Mouse (Mus musculus) small intestine, adult 2 months (tissue): ENCODE measurements around the gene Zfp90. TPM values are rescaled to one million over a fixed set of nuclear protein-coding genes. Genes with fewer than 3 reads are reported as not detected.

Experiments
- H3K27ac ChIP-seq: fragments of 200-500 bp; 2 replicates; pipeline ENCODE4 v1.5.1; 2012; ENCODE audit warnings: low read depth, low read length, control low read depth, inconsistent platforms; ENCODE audit not compliant: insufficient read depth
- H3K27me3 ChIP-seq: fragments of 200-500 bp; 2 replicates; pipeline ENCODE4 v1.6.1; 2012; ENCODE audit warnings: mild to moderate bottlenecking, moderate library complexity, low read length, inconsistent platforms; ENCODE audit not compliant: control insufficient read depth, insufficient read depth
- H3K36me3 ChIP-seq: fragments of 200-500 bp; 2 replicates; pipeline ENCODE4 v1.6.1; 2012; ENCODE audit warnings: mild to moderate bottlenecking, low read length, control low read depth, inconsistent platforms; ENCODE audit not compliant: control insufficient read depth, insufficient read depth
- H3K4me1 ChIP-seq: fragments of 200-500 bp; 2 replicates; pipeline ENCODE4 v1.6.1; 2012; ENCODE audit warnings: low read length, inconsistent platforms, mixed read lengths; ENCODE audit not compliant: control insufficient read depth, insufficient read depth, insufficient read length
- H3K4me3 ChIP-seq: fragments of 200-500 bp; 2 replicates; pipeline ENCODE4 v1.5.1; 2012; ENCODE audit warnings: low read depth, mild to moderate bottlenecking, control low read depth, inconsistent platforms, low read length, moderate library complexity
- CTCF ChIP-seq: fragments of 200-500 bp; IDR thresholded peaks from 2 replicates; pipeline ENCODE4 v1.5.1; 2012; ENCODE audit warnings: low read depth, mild to moderate bottlenecking, control low read depth, inconsistent platforms, low read length, moderate library complexity, mixed read lengths; ENCODE audit not compliant: insufficient replicate concordance, insufficient read length; ENCODE audit errors: extremely low read depth
- POLR2A ChIP-seq: fragments of 200-500 bp; IDR thresholded peaks from 2 replicates; pipeline ENCODE4 v1.6.1; 2012; ENCODE audit warnings: low read depth, mild to moderate bottlenecking, control low read depth, inconsistent platforms, low read length, moderate library complexity
- WGBS: fragments of 180-500 bp; shearing (Covaris S2); methylation state at CpG from one replicate; pipeline ENCODE4 v1.1.7; 2018; 5-methylcytosine and 5-hydroxymethylcytosine counted together
- polyA plus RNA-seq: library from polyadenylated mRNA; depleted of rRNA; stranded (reverse); fragments of >200 nt; gene quantifications from 2 replicates; pipeline ENCODE4 v1.2.3, GENCODE M21; 2012

Gene Zfp90
- polyA plus RNA-seq, 1 experiment, result 0.70 TPM

DNA sequence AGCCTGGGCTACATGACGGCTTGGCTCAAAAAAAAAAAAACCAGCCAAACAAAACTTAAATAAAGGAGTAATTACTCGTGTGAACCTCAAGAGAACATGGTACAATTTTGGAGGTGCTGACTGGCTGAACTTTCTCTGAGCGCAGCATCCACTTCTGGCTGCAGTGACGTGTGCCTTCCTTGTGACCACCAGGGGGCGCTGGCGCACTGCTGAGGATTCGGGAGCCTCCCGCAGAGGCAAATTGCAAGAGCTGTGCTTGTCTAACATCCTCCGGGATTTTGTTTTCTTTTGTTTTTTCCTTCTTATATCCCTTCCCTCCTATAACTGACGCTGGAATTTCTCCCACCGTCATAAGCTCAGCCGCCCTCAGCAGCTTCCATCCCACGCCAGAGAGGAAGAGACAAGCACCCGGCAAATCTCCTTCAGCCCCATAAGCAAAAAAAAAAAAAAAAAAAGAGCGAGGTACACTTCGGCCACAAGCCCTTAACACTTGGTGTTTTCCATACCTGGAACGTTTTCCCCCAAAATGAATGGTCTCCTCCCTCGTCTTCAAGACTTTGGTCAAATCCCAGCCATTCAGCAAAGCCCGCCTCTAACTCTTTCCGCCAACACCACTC, 17.9 kb downstream of the Zfp90 start:
- TF ChIP-seq CTCF (peak; percentile 86), POLR2A (no peak)
- WGBS, result 11% methylated on average over 20 of the region's 20 CpGs
- Histone ChIP-seq H3K27ac (no peak overlapping the region), H3K4me1 (no peaks in the 10 kb centered on the region), H3K36me3 (no peaks in the 10 kb centered on the region), H3K27me3 (peaks cover 3% of the 10 kb centered on the region; the same call in 1 of the 2 replicates), H3K4me3 (no peak overlapping the region)

DNA sequence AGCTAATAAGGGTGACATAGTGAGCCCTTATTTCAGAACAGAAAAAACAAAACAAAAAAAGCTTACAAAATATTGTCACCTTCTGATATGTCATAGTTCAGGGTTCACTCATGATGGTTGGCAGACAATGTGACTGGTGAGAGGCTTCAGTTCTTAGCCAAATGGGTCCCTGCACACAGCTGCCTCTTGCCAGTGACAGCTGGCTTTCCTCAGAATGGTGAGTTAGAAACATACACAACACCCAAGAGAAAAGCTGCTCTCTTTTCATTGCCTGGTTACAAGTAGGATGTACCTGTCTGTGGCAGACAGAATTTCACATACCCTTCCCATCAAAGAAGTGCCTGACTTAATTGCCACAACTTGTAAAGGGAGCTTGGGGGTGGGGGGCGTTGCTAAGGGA, 18.5 kb downstream of the Zfp90 start:
- WGBS, result 41% methylated on average over 1 of the region's 1 CpGs

DNA sequence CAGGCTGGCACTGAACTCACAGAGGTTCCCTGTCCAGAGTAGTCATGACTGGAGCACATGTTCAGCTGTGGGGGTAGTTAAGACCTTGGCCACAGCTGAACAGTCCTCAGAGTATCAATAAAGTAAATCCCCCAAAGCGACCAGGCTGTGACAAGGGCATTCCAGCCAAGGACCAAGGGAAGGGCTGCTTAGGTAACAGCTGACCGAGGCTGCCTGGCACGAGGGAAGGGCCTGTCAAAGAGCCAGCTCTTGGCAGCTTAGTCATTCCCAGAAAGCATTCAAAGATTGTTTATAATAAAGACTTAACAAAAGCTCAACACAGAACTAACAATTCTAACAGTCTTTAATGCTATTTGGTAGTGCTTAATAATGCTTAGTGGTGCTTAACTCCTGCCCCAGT, 22.7 kb downstream of the Zfp90 start:
- H3K27me3 ChIP-seq, result no peaks in the 10 kb centered on the region
- WGBS, result 53% methylated on average over 3 of the region's 3 CpGs
- no peaks in the 10 kb centered on the region for H3K36me3 ChIP-seq
- H3K27ac ChIP-seq, result no peak overlapping the region
- H3K4me3 ChIP-seq, result no peak overlapping the region
- no peak for TF ChIP-seq CTCF
- no peak for TF ChIP-seq POLR2A
- no peaks in the 10 kb centered on the region for H3K4me1 ChIP-seq

More for the DNA sequence above, 18.5 kb downstream of the Zfp90 start:
- H3K36me3 ChIP-seq, result no peaks in the 10 kb centered on the region
- H3K27me3 ChIP-seq, result peaks cover 3% of the 10 kb centered on the region; the same call in 1 of the 2 replicates
- H3K4me3 ChIP-seq, result no peak overlapping the region
- no peaks in the 10 kb centered on the region for H3K4me1 ChIP-seq
- TF ChIP-seq POLR2A (no peak), CTCF (no peak)
- H3K27ac ChIP-seq, result no peak overlapping the region

DNA sequence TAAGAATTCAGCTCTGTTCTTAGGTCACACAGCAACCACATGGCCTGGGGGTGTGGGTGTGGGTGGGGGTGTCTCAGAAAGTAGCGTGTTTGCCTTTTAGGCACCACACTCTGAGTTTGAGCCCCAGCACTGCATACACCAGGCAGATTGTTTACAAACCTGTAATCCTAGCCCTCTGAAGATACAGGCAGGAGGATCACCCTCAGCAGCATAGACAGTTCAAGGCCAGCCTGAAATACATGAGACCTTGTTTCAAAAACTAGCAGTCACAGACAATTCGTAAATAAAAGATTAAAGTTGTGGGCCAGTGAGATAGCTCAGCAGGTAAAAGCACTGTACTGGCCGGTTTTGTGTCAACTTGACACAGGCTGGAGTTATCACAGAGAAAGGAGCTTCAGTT, 25.0 kb downstream of the Zfp90 start:
- no peak overlapping the region for H3K27ac ChIP-seq

GRCm38 (mm10) chr8:106442740-106443139, 27.6 kb downstream of the Zfp90 start:
- Histone ChIP-seq H3K27ac (no peak overlapping the region), H3K36me3 (no peaks in the 10 kb centered on the region), H3K4me1 (no peaks in the 10 kb centered on the region), H3K4me3 (no peak overlapping the region), H3K27me3 (no peaks in the 10 kb centered on the region)
- no peak for TF ChIP-seq CTCF
- no peak for TF ChIP-seq POLR2A
- 97% methylated on average over 1 of the region's 1 CpGs for WGBS

More for the DNA sequence above, 25.0 kb downstream of the Zfp90 start:
- TF ChIP-seq CTCF (no peak), POLR2A (no peak)
- H3K27me3 ChIP-seq, result no peaks in the 10 kb centered on the region
- H3K4me3 ChIP-seq, result no peak overlapping the region
- 84% methylated on average over 3 of the region's 3 CpGs for whole genome bisulfite sequencing
- H3K4me1 ChIP-seq, result no peaks in the 10 kb centered on the region
- H3K36me3 ChIP-seq, result no peaks in the 10 kb centered on the region

GRCm38 (mm10) chr8:106451301-106452085, 36.4 kb downstream of the Zfp90 start:
- no peak overlapping the region for H3K4me3 ChIP-seq
- 56% methylated on average over 6 of the region's 6 CpGs for WGBS
- H3K36me3 ChIP-seq, result no peaks in the 10 kb centered on the region
- no peaks in the 10 kb centered on the region for H3K4me1 ChIP-seq
- H3K27me3 ChIP-seq, result no peaks in the 10 kb centered on the region
- no peak for TF ChIP-seq CTCF
- no peak overlapping the region for H3K27ac ChIP-seq

DNA sequence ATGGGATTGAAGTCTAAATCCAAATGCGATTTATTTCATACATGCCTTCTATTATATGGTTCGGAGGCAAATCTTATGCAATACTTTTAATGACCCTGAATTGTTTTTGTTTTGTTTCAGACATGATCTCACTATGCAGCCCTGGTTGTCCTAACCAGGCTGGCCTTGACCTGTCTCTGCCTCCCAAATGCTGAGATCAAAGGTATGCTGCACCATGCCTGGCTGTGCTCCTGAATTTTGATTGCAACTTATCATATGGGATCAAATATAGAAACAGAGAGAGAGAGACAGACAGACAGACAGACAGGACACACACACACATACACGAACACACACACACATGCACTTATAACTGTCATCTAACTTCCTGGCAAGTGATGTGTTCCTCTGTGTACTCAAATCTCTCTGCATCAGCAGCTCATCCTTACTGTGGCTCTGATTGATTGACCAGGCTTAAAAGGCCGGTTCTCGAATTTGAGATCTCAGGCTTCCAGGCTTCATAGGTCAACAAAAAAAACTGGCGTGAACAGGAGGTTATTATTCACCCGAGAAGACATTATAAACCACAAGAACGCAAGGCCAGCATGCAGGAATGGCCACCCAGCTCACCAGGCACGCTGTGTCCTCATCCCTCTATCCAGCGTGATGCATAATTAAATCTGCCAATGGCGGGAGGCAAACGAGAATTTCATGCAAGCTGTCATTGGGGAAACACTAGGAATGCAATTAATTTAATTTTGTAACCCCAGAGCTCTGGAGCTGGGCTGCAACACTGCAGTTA, 37.8 kb downstream of the Zfp90 start:
- Histone ChIP-seq H3K36me3 (no peaks in the 10 kb centered on the region), H3K4me1 (no peaks in the 10 kb centered on the region), H3K27ac (no peak overlapping the region), H3K27me3 (no peaks in the 10 kb centered on the region), H3K4me3 (no peak overlapping the region)
- WGBS, result 69% methylated on average over 12 of the region's 12 CpGs
- no peak for TF ChIP-seq POLR2A
